Mouse (Mus musculus) yolk sac, embryonic 10.5 days (tissue): ENCODE measurements around the gene Mfsd1.
A peak's percentile ranks its signal among the peaks of the same experiment; 100 is the strongest.

Experiments used
- DNase-seq: peaks from one replicate; pipeline ENCODE4 v3.0.0-alpha.2; 2017; ENCODE audit warnings: low spot score

The Mfsd1 gene

GRCm38 (mm10) chr3:67582273-67583124 is at the start of gene Mfsd1:
TSS of gene Mfsd1 (plus strand) at chr3:67582741.
- peak; percentile 92 for DNase-seq

- DNase-seq, result no peak
These were observed 38.9 kb upstream of the Mfsd1 start for GRCm38 (mm10) chr3:67543630-67544029.

- peak; percentile 62 for DNase-seq
These were observed 31.3 kb upstream of the Mfsd1 start for GRCm38 (mm10) chr3:67551193-67551592.

- peak; percentile 68 for DNase-seq
These were observed 29.3 kb upstream of the Mfsd1 start for GRCm38 (mm10) chr3:67553281-67553680.

- peak; percentile 30 for DNase-seq
These were observed 28.6 kb upstream of the Mfsd1 start for GRCm38 (mm10) chr3:67553927-67554448.

- DNase-seq, result no peak
These were observed 27.3 kb upstream of the Mfsd1 start for GRCm38 (mm10) chr3:67555211-67555610.

- DNase-seq, result no peak
These were observed 25.3 kb upstream of the Mfsd1 start for GRCm38 (mm10) chr3:67557200-67557651.

- no peak for DNase-seq
These were observed 24.7 kb upstream of the Mfsd1 start for GRCm38 (mm10) chr3:67557718-67558354.

- no peak for DNase-seq
These were observed 17.7 kb upstream of the Mfsd1 start for GRCm38 (mm10) chr3:67564731-67565357.

- no peak for DNase-seq
These were observed 16.9 kb upstream of the Mfsd1 start for GRCm38 (mm10) chr3:67565540-67566227.

GRCm38 (mm10) chr3:67568015-67568618 is 14.4 kb upstream of the Mfsd1 start:
- DNase-seq, result peak; percentile 44

GRCm38 (mm10) chr3:67572918-67573317 is 9.6 kb upstream of the Mfsd1 start:
- DNase-seq, result no peak

- DNase-seq, result no peak
These were observed 9.0 kb upstream of the Mfsd1 start for GRCm38 (mm10) chr3:67573523-67573922.

GRCm38 (mm10) chr3:67576248-67576647 is 6.3 kb upstream of the Mfsd1 start:
- DNase-seq, result no peak

- DNase-seq, result no peak
These were observed 5.8 kb upstream of the Mfsd1 start for GRCm38 (mm10) chr3:67576724-67577123.

- DNase-seq, result no peak
These were observed 744 bp downstream of the Mfsd1 start for GRCm38 (mm10) chr3:67583125-67583845.

- peak; percentile 47 for DNase-seq
These were observed 1.3 kb downstream of the Mfsd1 start for GRCm38 (mm10) chr3:67583846-67584186.

- DNase-seq, result no peak
These were observed 4.0 kb downstream of the Mfsd1 start for GRCm38 (mm10) chr3:67586511-67586910.

GRCm38 (mm10) chr3:67587430-67587829 is 4.9 kb downstream of the Mfsd1 start:
- DNase-seq, result no peak

GRCm38 (mm10) chr3:67601616-67602138 is 19.1 kb downstream of the Mfsd1 start:
- no peak for DNase-seq

- no peak for DNase-seq
These were observed 35.7 kb downstream of the Mfsd1 start for GRCm38 (mm10) chr3:67618222-67618621.
